Mouse (Mus musculus): ENCODE measurements around the gene Arl13a. TPM values are rescaled to one million over a fixed set of nuclear protein-coding genes. Genes with fewer than 3 reads are reported as not detected.

Arl13a gene
- polyA plus RNA-seq, 1 experiment: not detected

GRCm38 (mm10) chrX:134248202-134248601, 60.9 kb downstream of the Arl13a start:
- TF ChIP-seq TCF12 (IDR thresholded peaks at IDR 0.05; ENCODE audit: insufficient read depth, poor library complexity, severe bottlenecking): no peak
- no peak overlapping the region for H3K4me2 ChIP-seq (ENCODE audit: low read depth)
- no peaks in the 10 kb centered on the region for H3K79me2 ChIP-seq (ENCODE audit: control insufficient read depth, insufficient read depth)
- H3K27me3 ChIP-seq (ENCODE audit: control insufficient read depth, insufficient read depth, insufficient read length): no peaks in the 10 kb centered on the region
- H3K36me3 ChIP-seq (ENCODE audit: control insufficient read depth, insufficient read depth): no peaks in the 10 kb centered on the region
- H3K4me3 ChIP-seq: no peak overlapping the region
- H3ac ChIP-seq (ENCODE audit: control insufficient read depth, insufficient read length): no peak overlapping the region

Other genes with a start within 250 kb of the Arl13a start
- not detected for gene Sytl4, start 205.7 kb upstream of the Arl13a start, polyA plus RNA-seq (2012; fragmentation: generic; extraction: Trizol)
- gene Cstf2, start 128.3 kb upstream of the Arl13a start, polyA plus RNA-seq (2012; fragmentation: generic; extraction: Trizol): 15.7 TPM
- 0.02 TPM for gene Xkrx, start 25.4 kb upstream of the Arl13a start, polyA plus RNA-seq (2012; fragmentation: generic; extraction: Trizol)
- gene Nox1, start 34.5 kb downstream of the Arl13a start, polyA plus RNA-seq (2012; fragmentation: generic; extraction: Trizol): 0.04 TPM
- gene Trmt2b, start 89.5 kb downstream of the Arl13a start, polyA plus RNA-seq (2012; fragmentation: generic; extraction: Trizol): 8.0 TPM
- 0.61 TPM for gene Tmem35a, start 107.7 kb downstream of the Arl13a start, polyA plus RNA-seq (2012; fragmentation: generic; extraction: Trizol)
- gene Cenpi, start 120.6 kb downstream of the Arl13a start, polyA plus RNA-seq (2012; fragmentation: generic; extraction: Trizol): 3.5 TPM
- 8.0 TPM for gene Drp2, start 217.1 kb downstream of the Arl13a start, polyA plus RNA-seq (2012; fragmentation: generic; extraction: Trizol)

All from myocyte (in vitro differentiated cells).